Mouse (Mus musculus) spleen, postnatal 14 days (tissue): ENCODE measurements around the gene Utf1.
A peak's percentile ranks its signal among the peaks of the same experiment; 100 is the strongest.

ENCODE experiments used
- DNase-seq, 2 experiments: peaks; one replicate each; pipeline ENCODE4 v3.0.0; 2021 to 2022; ENCODE audit warnings: low spot score in 2 of 2

Utf1 gene

GRCm38 (mm10) chr7:139937810-139938209 lies 5.8 kb upstream of the Utf1 start:
- DNase-seq: no peak

GRCm38 (mm10) chr7:139940476-139941209 lies 2.9 kb upstream of the Utf1 start:
- no peak for DNase-seq

GRCm38 (mm10) chr7:139944291-139945240 lies 977 bp downstream of the Utf1 start:
- no peak for DNase-seq

- DNase-seq: no peak
Measured at GRCm38 (mm10) chr7:139945516-139945915, 1.9 kb downstream of the Utf1 start.

GRCm38 (mm10) chr7:139946032-139946431 lies 2.4 kb downstream of the Utf1 start:
- DNase-seq: no peak

GRCm38 (mm10) chr7:139949893-139950282 lies 6.3 kb downstream of the Utf1 start:
- no peak for DNase-seq

GRCm38 (mm10) chr7:139950283-139950971 lies 6.8 kb downstream of the Utf1 start:
- DNase-seq: peak in 1 of 2 experiments; percentile 15

GRCm38 (mm10) chr7:139951079-139951478 lies 7.5 kb downstream of the Utf1 start:
- no peak for DNase-seq

- DNase-seq: no peak
Measured at GRCm38 (mm10) chr7:139951991-139952633, 8.5 kb downstream of the Utf1 start.

GRCm38 (mm10) chr7:139955505-139955904 lies 11.9 kb downstream of the Utf1 start:
- DNase-seq: no peak

GRCm38 (mm10) chr7:139956658-139957057 lies 13.1 kb downstream of the Utf1 start:
- no peak for DNase-seq

GRCm38 (mm10) chr7:139957437-139957836 lies 13.8 kb downstream of the Utf1 start:
- no peak for DNase-seq

- DNase-seq: no peak
Measured at GRCm38 (mm10) chr7:139957958-139958357, 14.4 kb downstream of the Utf1 start.

GRCm38 (mm10) chr7:139961141-139961540 lies 17.6 kb downstream of the Utf1 start:
- no peak for DNase-seq

- DNase-seq: no peak
Measured at GRCm38 (mm10) chr7:139963814-139964213, 20.2 kb downstream of the Utf1 start.

GRCm38 (mm10) chr7:139967175-139967574 lies 23.6 kb downstream of the Utf1 start:
- DNase-seq: no peak

GRCm38 (mm10) chr7:139968428-139968827 lies 24.8 kb downstream of the Utf1 start:
- DNase-seq: no peak

- DNase-seq: peak; percentile 49 to 63
Measured at GRCm38 (mm10) chr7:139969348-139970130, 25.9 kb downstream of the Utf1 start.

GRCm38 (mm10) chr7:139970216-139970919 lies 26.8 kb downstream of the Utf1 start:
- DNase-seq: no peak

- DNase-seq: no peak
Measured at GRCm38 (mm10) chr7:139970979-139971378, 27.4 kb downstream of the Utf1 start.
